Mouse (Mus musculus): ENCODE measurements around the gene Pax2. TPM values are rescaled to one million over a fixed set of nuclear protein-coding genes. Genes with fewer than 3 reads are reported as not detected.

Gene Pax2
- polyA plus RNA-seq, 1 experiment = not detected

- TF ChIP-seq CTCF (IDR thresholded peaks at IDR 0.05; ENCODE audit: insufficient read depth, low read length) (peak; percentile 65), POLR2A (IDR thresholded peaks at IDR 0.05; ENCODE audit: borderline replicate concordance, extremely low read depth, low read depth, low read length) (no peak)
- 3% methylated on average over 16 of the region's 16 CpGs for WGBS
- H3K4me1 ChIP-seq (ENCODE audit: control insufficient read depth, insufficient read depth, low read length) = peaks cover 2% of the 10 kb centered on the region; the same call in 1 of the 2 replicates
- no peak overlapping the region for H3K4me3 ChIP-seq (replicated peaks; ENCODE audit: extremely low read depth, low read depth, low read length)
- DNase-seq = no peak
Observed at GRCm38 (mm10) chr19:44754461-44755377, 1.1 kb upstream of the Pax2 start.

GRCm38 (mm10) chr19:44755378-44755692, 510 bp upstream of the Pax2 start:
- Histone ChIP-seq H3K4me1 (ENCODE audit: control insufficient read depth, insufficient read depth, low read length) (peaks cover 2% of the 10 kb centered on the region; the same call in 1 of the 2 replicates), H3K4me3 (replicated peaks; ENCODE audit: extremely low read depth, low read depth, low read length) (no peak overlapping the region)
- 3% methylated on average over 13 of the region's 13 CpGs for WGBS
- no peak for DNase-seq
- TF ChIP-seq CTCF (IDR thresholded peaks at IDR 0.05; ENCODE audit: insufficient read depth, low read length) (no peak), POLR2A (IDR thresholded peaks at IDR 0.05; ENCODE audit: borderline replicate concordance, extremely low read depth, low read depth, low read length) (no peak)

GRCm38 (mm10) chr19:44756421-44757230, 781 bp downstream of the Pax2 start:
- no peak overlapping the region for H3K4me3 ChIP-seq (replicated peaks; ENCODE audit: extremely low read depth, low read depth, low read length)
- no peak for DNase-seq
- WGBS = under 1% methylated on average over 70 of the region's 71 CpGs

GRCm38 (mm10) chr19:44757231-44757871, 1.5 kb downstream of the Pax2 start:
- under 1% methylated on average over 37 of the region's 38 CpGs for WGBS
- Histone ChIP-seq H3K4me1 (ENCODE audit: control insufficient read depth, insufficient read depth, low read length) (no peaks in the 10 kb centered on the region), H3K4me3 (replicated peaks; ENCODE audit: extremely low read depth, low read depth, low read length) (no peak overlapping the region)
- no peak for DNase-seq
- no peak for TF ChIP-seq POLR2A (IDR thresholded peaks at IDR 0.05; ENCODE audit: borderline replicate concordance, extremely low read depth, low read depth, low read length)
- no peak for TF ChIP-seq CTCF (IDR thresholded peaks at IDR 0.05; ENCODE audit: insufficient read depth, low read length)

More at GRCm38 (mm10) chr19:44756421-44757230, 781 bp downstream of the Pax2 start:
- H3K4me1 ChIP-seq (ENCODE audit: control insufficient read depth, insufficient read depth, low read length) = no peaks in the 10 kb centered on the region
- TF ChIP-seq POLR2A (IDR thresholded peaks at IDR 0.05; ENCODE audit: borderline replicate concordance, extremely low read depth, low read depth, low read length) (no peak), CTCF (IDR thresholded peaks at IDR 0.05; ENCODE audit: insufficient read depth, low read length) (no peak)

GRCm38 (mm10) chr19:44758846-44759245, 3.0 kb downstream of the Pax2 start:
- H3K4me3 ChIP-seq (replicated peaks; ENCODE audit: extremely low read depth, low read depth, low read length) = no peak overlapping the region
- DNase-seq = no peak

GRCm38 (mm10) chr19:44759531-44760118, 3.8 kb downstream of the Pax2 start:
- Histone ChIP-seq H3K4me3 (replicated peaks; ENCODE audit: extremely low read depth, low read depth, low read length) (no peak overlapping the region), H3K4me1 (ENCODE audit: control insufficient read depth, insufficient read depth, low read length) (no peaks in the 10 kb centered on the region)
- DNase-seq = no peak
- TF ChIP-seq POLR2A (IDR thresholded peaks at IDR 0.05; ENCODE audit: borderline replicate concordance, extremely low read depth, low read depth, low read length) (no peak), CTCF (IDR thresholded peaks at IDR 0.05; ENCODE audit: insufficient read depth, low read length) (no peak)
- WGBS = 2% methylated on average over 37 of the region's 37 CpGs

More at GRCm38 (mm10) chr19:44758846-44759245, 3.0 kb downstream of the Pax2 start:
- no peak for TF ChIP-seq POLR2A (IDR thresholded peaks at IDR 0.05; ENCODE audit: borderline replicate concordance, extremely low read depth, low read depth, low read length)
- TF ChIP-seq CTCF (IDR thresholded peaks at IDR 0.05; ENCODE audit: insufficient read depth, low read length) = no peak
- H3K4me1 ChIP-seq (ENCODE audit: control insufficient read depth, insufficient read depth, low read length) = no peaks in the 10 kb centered on the region
- WGBS = 3% methylated on average over 28 of the region's 28 CpGs

GRCm38 (mm10) chr19:44760259-44761131, 4.7 kb downstream of the Pax2 start:
- TF ChIP-seq POLR2A (IDR thresholded peaks at IDR 0.05; ENCODE audit: borderline replicate concordance, extremely low read depth, low read depth, low read length) (no peak), CTCF (IDR thresholded peaks at IDR 0.05; ENCODE audit: insufficient read depth, low read length) (no peak)
- DNase-seq = no peak
- H3K4me3 ChIP-seq (replicated peaks; ENCODE audit: extremely low read depth, low read depth, low read length) = no peak overlapping the region
- 2% methylated on average over 39 of the region's 39 CpGs for WGBS
- H3K4me1 ChIP-seq (ENCODE audit: control insufficient read depth, insufficient read depth, low read length) = no peaks in the 10 kb centered on the region

- no peak for DNase-seq
- TF ChIP-seq CTCF (IDR thresholded peaks at IDR 0.05; ENCODE audit: insufficient read depth, low read length) = no peak
- TF ChIP-seq POLR2A (IDR thresholded peaks at IDR 0.05; ENCODE audit: borderline replicate concordance, extremely low read depth, low read depth, low read length) = no peak
- H3K4me3 ChIP-seq (replicated peaks; ENCODE audit: extremely low read depth, low read depth, low read length) = no peak overlapping the region
- WGBS = 33% methylated on average over 7 of the region's 7 CpGs
- no peaks in the 10 kb centered on the region for H3K4me1 ChIP-seq (ENCODE audit: control insufficient read depth, insufficient read depth, low read length)
Observed at GRCm38 (mm10) chr19:44762121-44762621, 6.3 kb downstream of the Pax2 start.
